Mouse (Mus musculus) stomach, postnatal 0 days (tissue): ENCODE measurements around the gene Atpaf1. TPM values are rescaled to one million over a fixed set of nuclear protein-coding genes. Genes with fewer than 3 reads are reported as not detected.

Source experiments
- ATAC-seq: fragments of 200-750 bp; cut with Nextera tagmentation; 2 replicates; pipeline ENCODE4 v1.8.0; 2017; ENCODE audit not compliant: low FRiP score, low TSS enrichment
- DNase-seq: peaks from one replicate; pipeline ENCODE4 v3.0.0-alpha.2; 2016; ENCODE audit warnings: low spot score
- H3K27ac ChIP-seq: fragments of 300-500 bp; sonication (generic); replicated peaks from 2 replicates; pipeline ENCODE4 v1.5.1; 2014; ENCODE audit warnings: mild to moderate bottlenecking, control low read depth
- H3K27me3 ChIP-seq: fragments of 300-500 bp; sonication (generic); 2 replicates; pipeline ENCODE4 v1.6.1; 2014; ENCODE audit warnings: low read length; ENCODE audit not compliant: control insufficient read depth, insufficient read depth
- H3K36me3 ChIP-seq: fragments of 300-500 bp; sonication (generic); 2 replicates; pipeline ENCODE4 v1.6.1; 2014; ENCODE audit warnings: low read length, mixed read lengths; ENCODE audit not compliant: control insufficient read depth, insufficient read depth
- H3K4me1 ChIP-seq: fragments of 300-500 bp; sonication (generic); replicated peaks from 2 replicates; pipeline ENCODE4 v1.6.1; 2014; ENCODE audit warnings: antibody characterized with exemption; ENCODE audit not compliant: control insufficient read depth, insufficient read depth
- H3K4me2 ChIP-seq: fragments of 300-500 bp; sonication (generic); replicated peaks from 2 replicates; pipeline ENCODE4 v1.6.1; 2014; ENCODE audit warnings: low read depth, mild to moderate bottlenecking, control low read depth, moderate library complexity
- H3K4me3 ChIP-seq: fragments of 300-500 bp; sonication (generic); 2 replicates; pipeline ENCODE4 v1.5.1; 2014; ENCODE audit warnings: low read depth, low read length, control low read depth
- H3K9ac ChIP-seq: fragments of 300-500 bp; sonication (generic); 2 replicates; pipeline ENCODE4 v1.6.1; 2014; ENCODE audit warnings: mild to moderate bottlenecking, low read length, control low read depth, mixed read lengths
- H3K9me3 ChIP-seq: fragments of 300-500 bp; sonication (generic); 2 replicates; pipeline ENCODE4 v1.6.1; 2016; ENCODE audit warnings: low read length; ENCODE audit not compliant: control insufficient read depth
- CTCF ChIP-seq: IDR thresholded peaks from 2 replicates; pipeline ENCODE4 v1.5.1; 2016; ENCODE audit warnings: antibody characterized with exemption, low read depth, mild to moderate bottlenecking, moderate library complexity
- EP300 ChIP-seq: optimal IDR thresholded peaks from 2 replicates; pipeline ENCODE3; 2016; ENCODE audit warnings: antibody characterized with exemption
- WGBS: fragments of 180-500 bp; shearing (Covaris S2); extraction: QIAGEN DNeasy Blood & Tissue Kit; methylation state at CpG from one replicate; pipeline ENCODE4 v1.1.7; 2014; 5-methylcytosine and 5-hydroxymethylcytosine counted together
- polyA plus RNA-seq: library from polyadenylated mRNA; unstranded; fragments of >200 nt; fragmentation: Nextera tagmentation; extraction: Ambion mirVana; gene quantifications from 2 replicates; pipeline ENCODE4 v1.2.1, GENCODE M21; 2015

Atpaf1 gene
- polyA plus RNA-seq, 1 experiment from 2014 or later: 30.6 TPM

GRCm38 (mm10) chr4:115840842-115841241 is 56.2 kb downstream of the Atpaf1 start:
- H3K4me1 ChIP-seq: no peaks in the 10 kb centered on the region
- H3K27me3 ChIP-seq: no peaks in the 10 kb centered on the region
- no peak for TF ChIP-seq CTCF
- TF ChIP-seq EP300: no peak
- no peaks in the 10 kb centered on the region for H3K9me3 ChIP-seq
- no peak overlapping the region for H3K27ac ChIP-seq
- H3K36me3 ChIP-seq: no peaks in the 10 kb centered on the region
- no peak overlapping the region for H3K4me2 ChIP-seq
- H3K9ac ChIP-seq: no peak overlapping the region
- DNase-seq (no peak), ATAC-seq (no peak)
- no peak overlapping the region for H3K4me3 ChIP-seq
- 89% methylated on average over 4 of the region's 4 CpGs for WGBS

GRCm38 (mm10) chr4:115846656-115847055 is 62.0 kb downstream of the Atpaf1 start:
- Histone ChIP-seq H3K9ac (no peak overlapping the region), H3K4me2 (no peak overlapping the region), H3K9me3 (no peaks in the 10 kb centered on the region), H3K27ac (no peak overlapping the region), H3K27me3 (no peaks in the 10 kb centered on the region), H3K36me3 (no peaks in the 10 kb centered on the region; the same call in 1 of the 2 replicates), H3K4me1 (no peaks in the 10 kb centered on the region), H3K4me3 (no peak overlapping the region)
- TF ChIP-seq EP300 (no peak), CTCF (no peak)
- DNase-seq (no peak), ATAC-seq (no peak)
- WGBS: 61% methylated on average over 2 of the region's 2 CpGs

GRCm38 (mm10) chr4:115847377-115847776 is 62.8 kb downstream of the Atpaf1 start:
- TF ChIP-seq CTCF (no peak), EP300 (no peak)
- H3K9me3 ChIP-seq: no peaks in the 10 kb centered on the region
- DNase-seq (no peak), ATAC-seq (no peak)
- no peaks in the 10 kb centered on the region; the same call in 1 of the 2 replicates for H3K36me3 ChIP-seq
- no peak overlapping the region for H3K27ac ChIP-seq
- H3K4me2 ChIP-seq: no peak overlapping the region
- H3K4me3 ChIP-seq: no peak overlapping the region
- no peaks in the 10 kb centered on the region for H3K27me3 ChIP-seq
- no peak overlapping the region for H3K9ac ChIP-seq
- no peaks in the 10 kb centered on the region for H3K4me1 ChIP-seq
- 52% methylated on average over 5 of the region's 5 CpGs for WGBS

GRCm38 (mm10) chr4:115848083-115848482 is 63.5 kb downstream of the Atpaf1 start:
- 93% methylated on average over 1 of the region's 1 CpGs for WGBS
- Histone ChIP-seq H3K4me2 (no peak overlapping the region), H3K27me3 (no peaks in the 10 kb centered on the region), H3K4me1 (no peaks in the 10 kb centered on the region), H3K4me3 (no peak overlapping the region), H3K9ac (no peak overlapping the region), H3K36me3 (no peaks in the 10 kb centered on the region; the same call in 1 of the 2 replicates), H3K27ac (no peak overlapping the region), H3K9me3 (no peaks in the 10 kb centered on the region)
- no peak for ATAC-seq
- TF ChIP-seq CTCF: no peak
- TF ChIP-seq EP300: no peak
- no peak for DNase-seq

- Histone ChIP-seq H3K27me3 (no peaks in the 10 kb centered on the region), H3K9me3 (no peaks in the 10 kb centered on the region), H3K36me3 (no peaks in the 10 kb centered on the region; the same call in 1 of the 2 replicates), H3K4me2 (no peak overlapping the region), H3K4me1 (no peaks in the 10 kb centered on the region), H3K27ac (no peak overlapping the region), H3K4me3 (no peak overlapping the region), H3K9ac (no peak overlapping the region)
- 48% methylated on average over 8 of the region's 8 CpGs for WGBS
- TF ChIP-seq CTCF (no peak), EP300 (no peak)
- ATAC-seq (peak; percentile 79), DNase-seq (peak; percentile 47)
Observed at GRCm38 (mm10) chr4:115848990-115849677, 64.5 kb downstream of the Atpaf1 start.

GRCm38 (mm10) chr4:115850111-115850510 is 65.5 kb downstream of the Atpaf1 start:
- Histone ChIP-seq H3K4me2 (no peak overlapping the region), H3K36me3 (no peaks in the 10 kb centered on the region; the same call in 1 of the 2 replicates), H3K27me3 (no peaks in the 10 kb centered on the region), H3K4me3 (no peak overlapping the region), H3K9me3 (no peaks in the 10 kb centered on the region), H3K4me1 (no peaks in the 10 kb centered on the region), H3K27ac (no peak overlapping the region; the same call in 1 of the 2 replicates), H3K9ac (no peak overlapping the region)
- ATAC-seq: 0 out of 2 replicates have a peak, but pooled peaks have one; percentile 64
- no peak for TF ChIP-seq CTCF
- TF ChIP-seq EP300: no peak
- 72% methylated on average over 2 of the region's 2 CpGs for WGBS
- no peak for DNase-seq
